Mouse (Mus musculus): Measurements from ENCODE around the gene Adcy5. TPM values are rescaled to one million over a fixed set of nuclear protein-coding genes. Genes with fewer than 3 reads are reported as not detected.

The Adcy5 gene
- total RNA-seq, 2 experiments from 2014 or later = not detected

DNA sequence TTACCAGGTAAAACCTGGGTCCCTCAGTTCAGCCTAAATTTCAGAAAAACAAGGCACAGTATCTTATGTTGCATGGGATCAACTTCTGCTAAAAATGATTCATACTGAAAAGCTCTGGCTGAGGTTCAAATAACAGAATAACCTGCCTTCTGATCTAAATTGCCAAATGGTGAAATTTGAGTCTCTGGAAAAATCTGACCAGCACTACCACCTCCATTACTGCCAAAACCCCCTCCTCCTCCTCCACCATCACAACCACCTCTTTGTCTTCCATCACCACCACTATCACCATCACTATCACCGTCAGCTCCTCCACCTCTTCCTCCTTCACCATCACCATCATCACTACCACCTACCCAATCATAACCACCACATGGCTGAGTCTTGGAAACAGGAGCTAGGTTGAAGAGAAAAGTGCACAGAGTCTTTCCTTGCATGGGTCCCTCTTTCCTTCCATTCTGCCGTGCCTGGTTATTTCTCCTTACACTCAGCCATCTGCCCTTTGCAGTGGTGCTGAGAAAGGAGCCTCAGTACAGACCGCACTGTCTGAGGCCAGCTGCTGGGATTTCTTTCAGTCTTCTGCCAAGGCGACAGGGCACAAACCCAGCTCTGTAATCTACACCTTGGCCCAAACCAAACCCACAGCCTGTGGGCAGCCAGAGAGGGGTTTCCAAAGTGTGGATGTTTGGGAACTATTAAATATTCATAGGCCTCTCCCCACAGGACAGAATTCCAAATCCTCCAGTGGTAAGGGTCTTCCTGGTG, 85.5 kb downstream of the Adcy5 start:
- ATAC-seq (replicated peaks; ENCODE audit: low FRiP score, poor library complexity, severe bottlenecking) = no peak

DNA sequence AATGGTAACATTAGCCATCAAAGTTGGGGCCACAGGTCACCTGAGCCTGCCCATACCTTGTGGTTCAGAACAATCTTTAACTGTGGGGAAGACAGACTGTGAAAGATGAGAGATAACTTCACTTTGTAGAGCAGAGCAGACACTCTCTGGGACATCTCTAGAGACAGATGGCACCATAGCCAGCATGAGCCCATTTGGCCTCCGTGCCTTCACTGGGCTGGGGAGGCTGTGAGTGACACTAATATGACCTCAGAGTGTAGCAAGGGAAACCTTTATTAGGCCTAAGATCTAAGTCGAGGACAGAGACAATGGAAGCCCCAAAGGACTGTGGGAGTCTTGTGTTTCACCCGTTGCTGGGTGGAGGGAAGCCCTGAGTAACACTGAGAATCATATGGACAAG, 92.7 kb downstream of the Adcy5 start:
- no peak for ATAC-seq (replicated peaks; ENCODE audit: low FRiP score, poor library complexity, severe bottlenecking)

DNA sequence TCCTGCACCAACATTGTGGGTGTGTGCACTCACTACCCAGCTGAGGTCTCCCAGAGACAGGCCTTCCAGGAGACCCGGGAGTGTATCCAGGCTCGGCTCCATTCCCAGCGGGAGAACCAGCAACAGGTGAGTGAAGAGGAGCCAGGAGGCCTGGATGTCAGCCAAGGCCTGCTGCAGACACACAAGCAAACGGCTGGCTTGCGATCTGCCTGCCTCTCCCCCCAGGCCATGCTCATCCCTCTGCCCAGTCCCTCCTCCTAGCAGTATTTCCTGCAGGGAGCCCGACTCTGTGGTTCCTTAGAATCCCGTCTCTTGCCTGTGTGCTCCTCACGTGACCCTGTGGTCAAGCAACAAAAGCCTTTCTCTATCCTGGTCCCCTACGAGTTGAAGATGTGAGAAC, 94.1 kb downstream of the Adcy5 start:
- no peak for ATAC-seq (replicated peaks; ENCODE audit: low FRiP score, poor library complexity, severe bottlenecking)

DNA sequence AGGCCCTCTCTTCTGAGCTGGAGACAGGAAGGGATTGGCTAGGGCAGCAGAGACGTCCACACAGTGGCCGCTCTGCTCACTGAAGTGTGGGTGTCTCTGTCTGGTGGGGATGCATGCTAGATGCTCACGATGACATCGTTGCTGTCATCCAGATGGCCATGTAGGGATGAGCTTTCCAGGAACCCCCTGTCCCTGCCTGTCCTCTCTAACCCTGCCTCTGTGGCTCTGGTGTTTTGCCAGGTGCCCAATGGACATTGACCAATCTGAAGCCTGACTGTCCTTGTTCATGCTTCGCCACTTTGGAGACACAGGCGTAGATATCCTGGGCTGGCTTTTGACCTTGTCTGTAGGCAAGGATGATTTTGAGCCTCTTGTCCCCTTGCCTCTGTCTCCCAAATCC, 95.1 kb downstream of the Adcy5 start:
- ATAC-seq (replicated peaks; ENCODE audit: low FRiP score, poor library complexity, severe bottlenecking) = no peak

DNA sequence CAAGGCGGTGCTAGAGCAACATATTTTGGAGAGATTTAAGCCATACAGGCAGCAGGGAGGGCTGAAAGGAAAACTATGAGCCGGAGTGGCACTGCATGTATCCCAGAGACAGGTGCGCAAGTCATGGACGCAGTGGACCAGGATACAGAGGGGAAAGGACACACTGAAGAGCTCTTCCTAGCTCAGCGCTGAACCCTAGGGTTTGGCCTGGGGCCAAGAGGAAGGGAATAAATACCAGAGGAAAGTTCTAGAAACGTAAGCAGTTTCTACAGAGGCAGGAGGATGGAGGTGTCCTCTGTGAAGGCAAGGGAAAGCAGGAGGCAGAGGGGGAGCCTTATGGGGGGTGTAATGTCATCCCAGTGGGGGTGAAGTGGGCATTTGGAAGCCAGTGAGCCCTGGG, 97.0 kb downstream of the Adcy5 start:
- ATAC-seq (replicated peaks; ENCODE audit: low FRiP score, poor library complexity, severe bottlenecking) = no peak

DNA sequence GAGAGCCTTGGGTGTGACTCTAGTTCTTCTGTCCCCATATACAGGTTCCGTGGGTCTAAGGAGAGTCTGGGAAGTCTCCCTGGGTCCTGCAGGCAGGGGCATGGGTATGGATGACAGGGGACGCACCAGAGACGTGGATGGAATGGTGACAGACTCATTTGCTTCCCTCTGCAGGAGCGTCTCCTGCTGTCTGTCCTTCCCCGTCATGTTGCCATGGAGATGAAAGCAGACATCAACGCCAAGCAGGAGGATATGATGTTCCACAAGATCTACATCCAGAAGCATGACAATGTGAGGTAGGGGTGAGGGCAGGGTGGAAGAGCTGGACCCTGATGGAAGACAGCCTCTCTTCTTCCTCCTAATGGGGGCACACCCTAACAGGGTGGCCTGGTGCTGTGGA, 98.3 kb downstream of the Adcy5 start:
- ATAC-seq (replicated peaks; ENCODE audit: low FRiP score, poor library complexity, severe bottlenecking) = no peak

DNA sequence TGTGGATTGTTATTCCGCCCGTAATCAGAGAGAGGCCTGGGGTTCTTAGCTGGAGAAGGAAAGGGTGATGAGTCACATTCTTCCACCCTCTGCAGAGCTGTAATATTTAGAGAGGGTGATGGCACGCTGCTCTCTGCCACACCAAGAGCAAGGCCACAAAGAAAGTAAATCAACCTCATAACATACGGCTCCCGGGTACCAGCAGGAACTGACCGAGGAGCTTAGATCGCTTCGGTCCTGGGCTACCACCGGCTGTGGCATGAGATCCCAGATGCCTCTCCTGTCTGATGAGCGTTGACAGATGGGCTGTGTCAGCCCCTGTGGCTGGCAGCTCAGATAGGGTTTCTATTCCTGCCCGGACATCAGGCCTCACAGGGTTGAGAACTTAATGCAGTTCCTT, 101.3 kb downstream of the Adcy5 start:
- ATAC-seq (replicated peaks; ENCODE audit: low FRiP score, poor library complexity, severe bottlenecking) = no peak

DNA sequence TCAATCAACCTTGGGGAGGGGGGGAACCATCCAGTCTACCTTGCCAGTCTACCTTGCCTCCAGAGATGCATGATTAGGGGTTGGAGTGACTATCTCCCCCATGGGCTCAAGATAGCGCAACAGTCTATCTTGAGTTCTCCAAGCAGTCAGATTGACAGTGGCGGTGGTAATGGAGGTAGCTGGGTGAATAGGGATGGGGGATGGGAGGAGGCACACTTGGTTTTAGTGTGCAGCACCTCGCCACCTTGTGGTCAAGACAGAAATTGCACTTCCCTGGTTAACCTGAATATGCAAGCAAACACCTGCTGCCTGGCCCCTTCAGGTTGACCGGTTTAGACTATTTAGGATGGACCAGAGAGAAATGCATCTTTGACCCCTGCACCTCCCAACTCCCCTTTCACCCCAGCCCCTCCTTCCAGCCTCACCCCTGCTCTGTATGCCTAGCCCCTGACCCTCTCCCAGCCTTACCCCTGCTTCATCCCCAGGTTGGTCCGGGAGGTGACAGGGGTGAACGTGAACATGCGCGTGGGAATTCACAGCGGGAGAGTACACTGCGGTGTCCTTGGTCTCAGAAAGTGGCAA, 115.8 kb downstream of the Adcy5 start:
- no peak for ATAC-seq (replicated peaks; ENCODE audit: low FRiP score, poor library complexity, severe bottlenecking)

DNA sequence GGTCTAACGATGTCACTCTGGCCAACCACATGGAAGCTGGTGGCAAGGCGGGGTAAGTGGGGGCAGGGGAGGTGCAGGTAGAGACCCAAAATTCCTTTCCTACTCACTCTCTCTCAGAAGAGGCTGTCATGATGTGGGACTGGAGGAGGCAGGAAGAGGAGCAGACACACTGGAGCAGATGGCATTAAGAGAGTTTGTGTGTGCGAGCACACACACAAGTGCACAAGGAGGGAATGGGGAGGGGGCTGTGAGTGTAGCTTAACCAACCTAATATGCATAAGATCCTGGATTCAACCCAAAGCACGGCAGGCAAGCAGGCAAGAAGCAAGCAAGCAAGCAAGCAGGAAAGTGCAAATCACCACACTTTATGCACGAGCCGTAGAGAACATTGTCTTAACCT, 116.3 kb downstream of the Adcy5 start:
- ATAC-seq (replicated peaks; ENCODE audit: low FRiP score, poor library complexity, severe bottlenecking) = no peak

DNA sequence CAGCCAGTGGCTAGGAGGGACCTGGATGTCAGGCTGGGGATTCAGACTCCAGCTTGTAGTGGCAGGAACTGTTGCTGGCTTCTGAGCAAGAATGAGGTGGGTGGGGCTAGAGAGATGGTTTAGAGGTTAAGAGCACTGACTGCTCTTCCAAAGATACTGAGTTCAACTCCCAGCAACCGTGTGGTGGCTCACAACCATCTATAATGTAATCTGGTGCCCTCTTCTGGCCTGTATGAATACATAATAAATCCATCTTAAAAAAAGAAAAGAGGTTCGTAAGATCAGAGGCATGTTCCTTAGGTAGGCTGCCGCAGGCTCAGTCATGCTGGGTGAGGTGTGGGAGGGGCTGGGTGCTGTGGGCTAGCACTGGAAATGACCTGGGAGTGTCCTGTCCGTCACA, 116.9 kb downstream of the Adcy5 start:
- no peak for ATAC-seq (replicated peaks; ENCODE audit: low FRiP score, poor library complexity, severe bottlenecking)

DNA sequence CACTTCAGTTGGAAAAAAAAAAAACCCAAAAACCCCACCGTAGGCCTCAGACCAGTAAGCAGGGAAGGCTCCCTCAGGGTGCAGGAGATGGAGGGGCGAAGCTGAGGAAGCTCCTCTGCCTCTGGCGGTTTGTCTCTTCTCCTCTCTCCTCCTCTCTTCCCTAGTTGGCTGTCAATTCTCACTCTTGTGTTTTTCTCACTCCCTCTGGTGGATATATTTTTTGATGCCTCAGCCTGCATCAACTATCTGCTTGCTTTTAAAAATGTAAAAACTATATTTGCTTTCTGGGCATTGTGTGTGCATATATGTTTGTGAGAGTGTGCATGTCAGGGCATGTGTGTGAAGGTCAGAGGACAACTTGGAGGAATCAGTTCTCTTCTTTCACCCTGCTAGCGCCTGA, 117.7 kb downstream of the Adcy5 start:
- ATAC-seq (replicated peaks; ENCODE audit: low FRiP score, poor library complexity, severe bottlenecking) = no peak

DNA sequence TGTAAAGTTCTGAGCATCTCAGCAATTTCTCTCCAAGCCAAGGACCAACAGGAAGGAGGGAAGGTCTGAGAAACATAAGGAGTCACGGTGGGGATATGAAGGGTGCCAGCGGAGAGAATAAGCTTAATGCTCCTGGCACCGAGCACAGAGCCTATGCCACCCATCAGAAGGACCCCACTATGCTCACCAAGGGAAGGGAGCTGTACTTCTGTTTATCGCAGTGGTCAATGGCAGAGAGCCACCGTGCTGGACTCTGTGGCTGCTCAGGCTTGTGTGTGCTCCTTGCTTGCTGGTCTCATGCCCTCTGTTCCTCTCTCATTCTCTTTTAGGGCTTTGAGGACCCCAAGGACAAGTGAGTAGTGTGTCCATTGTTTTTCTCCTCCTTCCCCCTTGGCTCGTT, 123.5 kb downstream of the Adcy5 start:
- no peak for ATAC-seq (replicated peaks; ENCODE audit: low FRiP score, poor library complexity, severe bottlenecking)

DNA sequence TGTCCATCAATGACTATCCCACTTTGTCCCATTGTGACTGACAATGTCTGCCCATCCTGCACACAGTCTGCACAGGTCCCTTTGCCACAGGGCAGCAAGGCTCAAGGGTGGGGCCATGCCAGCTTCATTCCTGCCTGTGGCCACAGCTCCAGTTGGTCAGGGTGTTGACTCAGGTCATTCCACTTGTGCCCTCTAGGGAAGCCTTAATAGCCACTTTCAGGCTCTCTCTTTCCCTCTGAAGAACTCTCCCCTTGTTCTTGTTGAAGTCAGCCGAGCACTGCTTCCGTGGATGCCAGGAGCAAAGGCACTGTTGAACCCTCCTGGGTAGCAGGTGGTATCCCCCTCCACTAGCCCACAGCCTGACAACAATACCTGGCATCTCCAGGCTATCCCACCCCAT, 127.8 kb downstream of the Adcy5 start:
- no peak for ATAC-seq (replicated peaks; ENCODE audit: low FRiP score, poor library complexity, severe bottlenecking)

DNA sequence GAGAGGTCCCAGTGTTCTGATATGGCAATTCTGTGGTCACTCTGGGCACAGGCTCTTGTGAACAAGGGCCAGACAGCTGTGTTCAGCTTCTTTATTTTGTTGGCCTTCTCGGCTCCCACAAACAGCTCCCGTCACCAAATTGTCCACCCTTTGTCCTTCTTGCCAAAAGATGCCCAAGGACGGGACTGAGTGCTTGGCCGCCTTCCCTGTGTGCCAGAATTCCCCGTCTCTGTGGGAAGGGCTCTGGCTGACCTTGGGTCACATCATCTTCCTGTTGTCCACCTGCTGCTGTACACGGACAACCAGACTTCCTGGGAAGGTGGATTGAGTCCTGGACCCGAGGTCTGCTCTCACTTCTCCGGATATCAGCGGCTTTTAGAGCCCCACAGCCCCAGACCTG, 131.1 kb downstream of the Adcy5 start:
- ATAC-seq (replicated peaks; ENCODE audit: low FRiP score, poor library complexity, severe bottlenecking) = no peak

DNA sequence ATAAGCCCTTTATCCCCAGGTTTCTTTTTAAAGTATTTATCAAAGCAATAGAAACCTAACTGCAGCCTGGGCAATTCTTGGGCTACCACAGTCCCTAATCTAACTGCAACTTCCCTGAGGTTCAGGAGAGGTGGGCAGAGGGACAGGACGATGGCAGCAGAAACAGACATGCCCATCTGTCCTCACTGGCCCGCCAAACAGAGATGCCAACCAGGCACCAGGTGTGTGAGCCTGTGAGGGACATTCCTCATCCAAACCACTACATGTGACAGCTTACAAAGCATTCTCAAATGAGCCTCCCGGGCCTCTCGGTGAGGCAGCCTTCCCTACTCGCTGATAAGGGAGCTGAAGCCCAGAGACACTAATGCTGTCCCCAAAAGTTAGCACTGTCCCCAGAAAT, 132.6 kb downstream of the Adcy5 start:
- ATAC-seq (replicated peaks; ENCODE audit: low FRiP score, poor library complexity, severe bottlenecking) = no peak

DNA sequence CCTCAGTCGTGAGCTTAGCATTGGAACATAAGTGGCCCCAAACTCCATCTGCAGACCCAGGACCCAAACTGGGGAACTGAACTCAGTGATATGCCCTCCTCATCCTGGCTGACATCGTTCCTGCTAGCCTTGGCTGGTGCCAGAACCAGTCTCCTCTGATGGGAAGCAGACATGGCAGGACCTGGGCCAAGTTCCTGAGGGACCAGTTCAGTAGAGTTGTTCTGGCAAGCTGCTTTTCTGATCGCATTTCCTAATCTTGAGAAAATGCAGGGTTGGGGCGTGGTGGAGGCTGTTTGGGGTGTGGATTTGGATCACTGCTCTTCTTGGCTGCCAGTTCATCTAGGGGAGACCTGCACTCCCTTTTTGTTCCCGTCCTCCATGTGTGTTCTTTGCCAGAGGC, 143.1 kb downstream of the Adcy5 start:
- no peak for ATAC-seq (replicated peaks; ENCODE audit: low FRiP score, poor library complexity, severe bottlenecking)

DNA sequence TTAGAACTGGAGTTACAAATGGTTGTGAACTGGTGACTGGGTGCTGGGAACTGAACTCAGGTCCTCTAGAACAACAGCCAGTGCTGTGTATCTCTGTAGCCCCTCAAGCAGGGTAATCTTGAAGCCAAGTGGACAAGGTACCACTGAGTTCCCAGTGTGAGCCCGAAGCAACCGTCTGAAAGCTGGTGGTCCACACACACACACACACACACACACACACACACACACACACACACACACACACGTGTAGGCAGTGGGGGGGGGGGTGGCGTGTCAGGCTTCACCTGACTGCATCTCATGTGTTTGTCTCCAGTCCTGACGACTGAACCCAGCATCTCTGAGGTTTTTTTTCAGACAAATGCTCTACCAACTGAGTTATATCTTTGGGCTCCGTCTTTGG, 145.5 kb downstream of the Adcy5 start:
- no peak for ATAC-seq (replicated peaks; ENCODE audit: low FRiP score, poor library complexity, severe bottlenecking)

DNA sequence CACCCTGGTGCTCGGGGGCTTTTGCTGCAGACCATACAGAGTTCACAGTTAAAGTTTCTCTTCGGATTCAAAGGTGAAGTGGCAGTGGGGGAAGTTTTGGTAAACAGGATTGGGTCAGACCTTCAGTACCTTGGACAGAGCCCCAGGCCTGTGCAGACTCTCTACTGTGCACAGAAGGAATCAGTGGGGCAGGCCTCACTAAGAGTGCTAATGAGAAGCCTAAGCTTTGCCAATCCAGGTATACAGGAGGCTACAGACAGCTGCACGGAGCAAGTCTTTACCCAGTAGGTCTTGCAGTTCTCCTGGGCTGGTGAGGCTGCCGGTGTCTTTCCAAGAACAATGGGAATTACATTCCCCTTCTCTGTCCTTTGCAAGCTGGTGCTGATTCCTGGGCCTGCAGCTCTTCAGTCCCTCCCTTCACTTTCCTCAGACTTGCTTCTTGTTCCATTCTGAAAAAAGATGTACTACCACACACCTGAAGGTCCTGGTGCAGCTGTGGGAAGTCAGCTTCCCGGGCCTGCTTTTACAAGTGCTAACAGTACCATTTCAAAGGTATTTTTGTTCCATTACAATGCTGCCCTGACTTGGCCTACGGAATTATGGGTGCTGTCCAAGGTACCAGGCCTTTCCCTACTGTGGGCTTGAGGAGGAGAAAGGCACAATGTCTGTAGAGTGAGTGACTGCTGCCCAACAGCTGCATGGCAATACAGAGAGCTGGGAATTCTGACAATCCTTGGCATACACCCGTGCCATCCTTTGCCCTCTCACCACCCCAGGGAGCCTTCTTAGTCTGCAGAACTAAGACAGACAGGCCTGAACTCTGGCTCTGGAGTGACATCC, 148.0 kb downstream of the Adcy5 start:
- no peak for ATAC-seq (replicated peaks; ENCODE audit: low FRiP score, poor library complexity, severe bottlenecking)

DNA sequence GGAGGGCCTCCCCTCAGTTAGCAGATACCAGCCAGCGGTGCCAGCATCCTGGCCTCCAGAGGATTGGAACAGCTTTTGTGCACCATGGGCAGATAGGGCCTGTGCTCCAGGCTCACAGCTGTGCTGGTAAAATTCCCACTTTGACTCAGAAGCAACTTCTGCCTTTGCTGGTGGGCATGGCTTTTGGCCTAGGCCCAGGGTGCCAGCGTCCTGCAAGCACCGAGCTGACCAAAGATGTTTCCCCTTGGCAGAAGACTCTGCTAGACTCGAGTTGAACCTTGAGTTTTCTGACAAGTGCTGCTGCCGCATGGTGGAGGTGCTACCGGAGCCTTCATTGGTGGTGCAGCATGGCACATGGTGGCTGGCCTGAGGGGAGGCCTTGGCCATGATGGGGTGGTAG, 149.0 kb downstream of the Adcy5 start:
- no peak for ATAC-seq (replicated peaks; ENCODE audit: low FRiP score, poor library complexity, severe bottlenecking)

DNA sequence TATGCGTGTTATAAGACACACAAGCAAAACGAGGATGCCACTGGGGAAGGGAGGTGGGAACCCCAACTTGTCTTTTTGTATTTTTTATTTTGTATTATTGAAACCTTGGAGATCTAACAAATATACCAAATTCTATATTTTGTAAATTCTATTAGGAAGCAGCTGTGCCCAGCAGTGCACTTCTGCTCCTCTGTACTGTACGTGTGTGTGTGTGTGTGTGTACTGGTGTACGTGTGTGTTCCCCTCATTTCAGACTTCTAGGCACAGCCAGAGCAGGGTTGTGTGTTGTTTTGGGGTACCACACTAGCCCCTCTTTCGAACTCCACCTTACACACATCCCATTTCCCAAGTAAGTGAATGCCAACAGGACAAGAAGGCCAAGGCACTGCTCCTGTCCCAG, 149.7 kb downstream of the Adcy5 start:
- ATAC-seq (replicated peaks; ENCODE audit: low FRiP score, poor library complexity, severe bottlenecking) = no peak

DNA sequence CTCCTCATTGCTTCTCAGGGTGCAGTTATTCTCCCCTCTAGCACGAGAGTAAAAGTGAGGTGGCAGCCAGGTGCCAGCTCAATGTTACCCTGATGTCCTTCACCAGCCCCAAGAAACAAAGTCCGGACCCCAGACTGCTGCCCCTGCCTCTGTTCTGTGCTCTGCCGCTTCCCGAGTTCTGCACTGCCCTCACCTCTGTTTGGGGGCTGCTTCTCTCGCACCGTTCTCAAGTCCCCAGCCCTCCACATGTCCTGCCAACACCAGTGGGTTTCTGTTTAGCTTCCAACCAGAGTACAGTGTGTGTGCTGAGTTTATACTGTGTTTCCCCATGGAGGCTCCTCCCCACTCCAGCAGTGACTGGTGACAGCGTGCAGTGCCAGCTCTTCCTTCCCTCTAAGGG, 150.5 kb downstream of the Adcy5 start:
- no peak for ATAC-seq (replicated peaks; ENCODE audit: low FRiP score, poor library complexity, severe bottlenecking)

Measured in erythroid progenitor cell, adult 5-6 weeks (primary cell).